Mouse (Mus musculus): ENCODE data around the gene Stxbp1. TPM values are rescaled to one million over a fixed set of nuclear protein-coding genes. Genes with fewer than 3 reads are reported as not detected.

Gene Stxbp1
- total RNA-seq (2021), result 10 to 100 TPM; 22.1 to 36.6 TPM
- long read RNA-seq, experiment 1, transcript Stxbp1-201 (19 exons, 3,892 nt), result major isoform, 21 of 29 reads
- long read RNA-seq, experiment 1, partial matches to known transcripts, result 4 of 29 reads
- long read RNA-seq, experiment 1, other reads (novel, unspliced or antisense), result 4 of 29 reads
- long read RNA-seq, experiment 2, partial matches to known transcripts, result 2 of 9 reads
- long read RNA-seq, experiment 2, other reads (novel, unspliced or antisense), result 3 of 9 reads

- DNase-seq (ENCODE audit: low spot score in 2 of 2), result peak; percentile 87 to 90
Observed at GRCm38 (mm10) chr2:32846805-32847467, at the start of gene Stxbp1. Gene Stxbp1, minus strand, starts transcription at chr2:32847245.

GRCm38 (mm10) chr2:32896507-32897147, 49.6 kb upstream of the Stxbp1 start:
- DNase-seq (ENCODE audit: low spot score in 2 of 2), result no peak

GRCm38 (mm10) chr2:32895606-32896106, 48.6 kb upstream of the Stxbp1 start:
- no peak for DNase-seq (ENCODE audit: low spot score in 2 of 2)

GRCm38 (mm10) chr2:32894097-32894496, 47.1 kb upstream of the Stxbp1 start:
- DNase-seq (ENCODE audit: low spot score in 2 of 2), result no peak

- no peak for DNase-seq (ENCODE audit: low spot score in 2 of 2)
Observed at GRCm38 (mm10) chr2:32892490-32892889, 45.4 kb upstream of the Stxbp1 start.

- no peak for DNase-seq (ENCODE audit: low spot score in 2 of 2)
Observed at GRCm38 (mm10) chr2:32891278-32891677, 44.2 kb upstream of the Stxbp1 start.

- DNase-seq (ENCODE audit: low spot score in 2 of 2), result no peak
Observed at GRCm38 (mm10) chr2:32890280-32890679, 43.2 kb upstream of the Stxbp1 start.

- DNase-seq (ENCODE audit: low spot score in 2 of 2), result no peak
Observed at GRCm38 (mm10) chr2:32888551-32888950, 41.5 kb upstream of the Stxbp1 start.

- DNase-seq (ENCODE audit: low spot score in 2 of 2), result no peak
Observed at GRCm38 (mm10) chr2:32888029-32888428, 41.0 kb upstream of the Stxbp1 start.

- DNase-seq (ENCODE audit: low spot score in 2 of 2), result no peak
Observed at GRCm38 (mm10) chr2:32884745-32885144, 37.7 kb upstream of the Stxbp1 start.

- DNase-seq (ENCODE audit: low spot score in 2 of 2), result peak; percentile 23 to 53
Observed at GRCm38 (mm10) chr2:32882283-32883043, 35.4 kb upstream of the Stxbp1 start.

GRCm38 (mm10) chr2:32881723-32882122, 34.7 kb upstream of the Stxbp1 start:
- DNase-seq (ENCODE audit: low spot score in 2 of 2), result peak; percentile 38 to 73

- DNase-seq (ENCODE audit: low spot score in 2 of 2), result no peak
Observed at GRCm38 (mm10) chr2:32881054-32881453, 34.0 kb upstream of the Stxbp1 start.

- DNase-seq (ENCODE audit: low spot score in 2 of 2), result no peak
Observed at GRCm38 (mm10) chr2:32879593-32879992, 32.5 kb upstream of the Stxbp1 start.

GRCm38 (mm10) chr2:32878396-32878795, 31.4 kb upstream of the Stxbp1 start:
- no peak for DNase-seq (ENCODE audit: low spot score in 2 of 2)

- DNase-seq (ENCODE audit: low spot score in 2 of 2), result no peak
Observed at GRCm38 (mm10) chr2:32877761-32878393, 30.8 kb upstream of the Stxbp1 start.

GRCm38 (mm10) chr2:32877303-32877702, 30.3 kb upstream of the Stxbp1 start:
- no peak for DNase-seq (ENCODE audit: low spot score in 2 of 2)

GRCm38 (mm10) chr2:32876490-32877302, 29.7 kb upstream of the Stxbp1 start:
- DNase-seq (ENCODE audit: low spot score in 2 of 2), result no peak

- peak; percentile 82 to 86 for DNase-seq (ENCODE audit: low spot score in 2 of 2)
Observed at GRCm38 (mm10) chr2:32875675-32876489, 28.8 kb upstream of the Stxbp1 start, which contains the start of gene Fam129b. Gene Fam129b, plus strand, starts transcription at chr2:32876114.
